Mouse (Mus musculus) heart, adult 2 months (tissue): Measurements from ENCODE around the gene Adh4.

Source experiments
- CTCF ChIP-seq: fragments of 200-600 bp; IDR thresholded peaks from 2 replicates; pipeline ENCODE4 v1.8.1; 2022; ENCODE audit warnings: antibody characterized with exemption, mild to moderate bottlenecking, moderate library complexity
- EP300 ChIP-seq: fragments of 200-500 bp; IDR thresholded peaks from 2 replicates; pipeline ENCODE4 v1.6.1; 2011; ENCODE audit warnings: low read depth, low read length, control low read depth; ENCODE audit not compliant: insufficient read depth
- POLR2A ChIP-seq: fragments of 200-500 bp; IDR thresholded peaks from 2 replicates; pipeline ENCODE4 v1.6.1; 2011; ENCODE audit warnings: mild to moderate bottlenecking, low read depth, low read length, control low read depth; ENCODE audit not compliant: insufficient read depth

DNA sequence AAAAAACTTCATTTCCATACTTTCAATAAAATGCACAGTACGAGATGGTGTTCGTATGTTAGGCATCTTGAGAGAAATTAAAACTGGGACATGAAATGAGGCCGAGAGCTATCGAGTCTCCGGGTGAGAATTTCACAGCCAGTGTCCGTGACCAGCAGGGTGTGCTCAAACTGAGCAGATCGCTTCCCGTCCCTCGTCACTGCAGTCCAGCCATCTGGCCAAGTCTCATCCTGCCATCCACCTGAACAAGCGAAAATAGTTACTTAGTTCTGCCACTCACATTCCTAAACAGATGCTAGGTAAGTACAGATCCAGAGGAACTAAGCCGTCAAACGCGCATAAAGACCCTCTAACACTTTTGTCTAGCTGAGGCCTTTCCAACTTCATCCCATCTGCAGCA, 45.0 kb downstream of the Adh4 start:
- TF ChIP-seq CTCF = peak; percentile 46
- no peak for TF ChIP-seq POLR2A
- no peak for TF ChIP-seq EP300
